Mouse (Mus musculus): ENCODE measurements at regions not wholly inside any gene's neighbourhood (a gene's known extent, or its start where the extent isn't known, plus 50 kb on each side); places are given as distances from the start of the nearest gene placed in this dataset. TPM values are rescaled to one million over a fixed set of nuclear protein-coding genes. Genes with fewer than 3 reads are reported as not detected.

GRCm38 (mm10) chr6:94755297-94755831 is 55.4 kb upstream of the Lrig1 start:
- Histone ChIP-seq H3K4me2 (replicated peaks; ENCODE audit: low read depth) (peak overlapping the region; percentile 33; the same call in 1 of the 2 replicates), H3K27ac (ENCODE audit: low read depth, low read length) (no peak overlapping the region), H3K27me3 (replicated peaks; ENCODE audit: control insufficient read depth, insufficient read depth, low read length) (no peaks in the 10 kb centered on the region), H3K4me1 (replicated peaks; ENCODE audit: control insufficient read depth, insufficient read depth, low read length) (peaks cover 3% of the 10 kb centered on the region; the same call in 1 of the 2 replicates), H3K9me3 (ENCODE audit: control insufficient read depth) (no peaks in the 10 kb centered on the region), H3K9ac (ENCODE audit: low read depth, low read length) (no peak overlapping the region), H3K36me3 (ENCODE audit: control insufficient read depth, insufficient read depth) (no peaks in the 10 kb centered on the region), H3K4me3 (ENCODE audit: low read depth, low read length) (no peak overlapping the region)
- peak; percentile 54; the same call in 1 of the 2 replicates for ATAC-seq
- no peak for TF ChIP-seq CTCF (IDR thresholded peaks at IDR 0.05; ENCODE audit: low read depth)
- 39% methylated on average over 13 of the region's 13 CpGs for WGBS

GRCm38 (mm10) chr6:94754522-94754921 is 54.6 kb upstream of the Lrig1 start:
- no peak for ATAC-seq
- Histone ChIP-seq H3K27me3 (replicated peaks; ENCODE audit: control insufficient read depth, insufficient read depth, low read length) (no peaks in the 10 kb centered on the region), H3K4me1 (replicated peaks; ENCODE audit: control insufficient read depth, insufficient read depth, low read length) (peaks cover 3% of the 10 kb centered on the region; the same call in 1 of the 2 replicates), H3K4me2 (replicated peaks; ENCODE audit: low read depth) (no peak overlapping the region), H3K27ac (ENCODE audit: low read depth, low read length) (no peak overlapping the region), H3K36me3 (ENCODE audit: control insufficient read depth, insufficient read depth) (no peaks in the 10 kb centered on the region), H3K4me3 (ENCODE audit: low read depth, low read length) (no peak overlapping the region), H3K9ac (ENCODE audit: low read depth, low read length) (no peak overlapping the region), H3K9me3 (ENCODE audit: control insufficient read depth) (no peaks in the 10 kb centered on the region)
- TF ChIP-seq CTCF (IDR thresholded peaks at IDR 0.05; ENCODE audit: low read depth) = no peak
- 85% methylated on average over 3 of the region's 3 CpGs for WGBS

- Histone ChIP-seq H3K36me3 (ENCODE audit: control insufficient read depth, insufficient read depth) (no peaks in the 10 kb centered on the region), H3K4me2 (replicated peaks; ENCODE audit: low read depth) (no peak overlapping the region), H3K27ac (ENCODE audit: low read depth, low read length) (no peak overlapping the region), H3K27me3 (replicated peaks; ENCODE audit: control insufficient read depth, insufficient read depth, low read length) (no peaks in the 10 kb centered on the region), H3K4me1 (replicated peaks; ENCODE audit: control insufficient read depth, insufficient read depth, low read length) (peaks cover 3% of the 10 kb centered on the region; the same call in 1 of the 2 replicates), H3K9me3 (ENCODE audit: control insufficient read depth) (no peaks in the 10 kb centered on the region), H3K4me3 (ENCODE audit: low read depth, low read length) (no peak overlapping the region), H3K9ac (ENCODE audit: low read depth, low read length) (no peak overlapping the region)
- TF ChIP-seq CTCF (IDR thresholded peaks at IDR 0.05; ENCODE audit: low read depth) = peak; percentile 60
- ATAC-seq = no peak
- 37% methylated on average over 8 of the region's 8 CpGs for WGBS
Observed at GRCm38 (mm10) chr6:94751101-94751440, 51.1 kb upstream of the Lrig1 start.

DNA sequence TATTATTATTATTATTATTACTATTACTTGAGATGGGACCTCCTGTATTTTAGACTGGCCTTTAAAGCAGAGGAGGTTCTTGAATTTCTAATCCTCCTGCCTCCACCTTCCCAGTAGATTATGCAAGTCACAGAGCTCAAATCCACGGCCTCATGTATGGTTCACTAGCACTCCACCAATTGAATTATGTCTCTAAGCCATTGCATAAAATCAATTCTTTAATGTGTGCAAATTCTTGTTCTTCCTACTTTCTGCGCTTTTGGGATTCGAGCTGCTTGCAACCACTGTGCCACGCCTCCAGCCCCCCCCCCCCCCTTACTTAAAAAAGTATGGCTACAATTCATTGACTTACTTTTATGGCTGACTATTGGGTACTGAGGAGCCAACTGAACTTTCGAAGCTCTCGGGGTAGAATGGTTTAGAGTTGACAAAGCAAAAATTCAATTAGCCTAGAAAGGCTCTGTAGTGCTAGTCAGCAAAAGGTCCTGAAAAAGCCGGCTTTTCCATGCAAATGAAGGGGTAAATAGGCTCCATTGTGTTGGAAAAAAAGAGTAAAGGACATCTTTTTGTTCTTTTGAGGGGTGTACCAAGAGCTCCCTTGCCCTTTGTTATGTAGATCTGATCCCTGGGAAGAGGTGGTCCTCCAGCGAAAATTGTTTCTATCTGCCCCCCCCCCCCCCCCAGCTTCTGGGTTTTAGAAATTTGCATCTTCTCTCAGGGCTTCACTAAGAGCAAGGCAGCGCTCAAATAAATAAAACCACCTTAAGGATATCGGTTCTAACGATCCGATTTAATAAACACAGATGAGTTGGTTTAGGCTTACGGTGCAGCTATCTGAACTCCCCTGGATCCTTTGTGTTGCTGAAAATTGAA is 50.5 kb upstream of the Lrig1 start:
- H3K4me1 ChIP-seq (replicated peaks; ENCODE audit: control insufficient read depth, insufficient read depth, low read length) = peaks cover 3% of the 10 kb centered on the region; the same call in 1 of the 2 replicates
- no peak overlapping the region for H3K9ac ChIP-seq (ENCODE audit: low read depth, low read length)
- H3K36me3 ChIP-seq (ENCODE audit: control insufficient read depth, insufficient read depth) = no peaks in the 10 kb centered on the region
- 45% methylated on average over 13 of the region's 13 CpGs for WGBS
- no peaks in the 10 kb centered on the region for H3K9me3 ChIP-seq (ENCODE audit: control insufficient read depth)
- H3K4me3 ChIP-seq (ENCODE audit: low read depth, low read length) = no peak overlapping the region
- no peaks in the 10 kb centered on the region for H3K27me3 ChIP-seq (replicated peaks; ENCODE audit: control insufficient read depth, insufficient read depth, low read length)
- no peak for TF ChIP-seq CTCF (IDR thresholded peaks at IDR 0.05; ENCODE audit: low read depth)
- no peak overlapping the region for H3K27ac ChIP-seq (ENCODE audit: low read depth, low read length)
- no peak overlapping the region for H3K4me2 ChIP-seq (replicated peaks; ENCODE audit: low read depth)
- ATAC-seq = no peak

Small RNA genes lying in the stretch of these regions (microRNA-seq; reads per million reads assigned to microRNA genes)
- not detected for gene Gm23364
